Comparison of ENCODE assay signal across 8 mouse cellular contexts in the genomic region with DNA sequence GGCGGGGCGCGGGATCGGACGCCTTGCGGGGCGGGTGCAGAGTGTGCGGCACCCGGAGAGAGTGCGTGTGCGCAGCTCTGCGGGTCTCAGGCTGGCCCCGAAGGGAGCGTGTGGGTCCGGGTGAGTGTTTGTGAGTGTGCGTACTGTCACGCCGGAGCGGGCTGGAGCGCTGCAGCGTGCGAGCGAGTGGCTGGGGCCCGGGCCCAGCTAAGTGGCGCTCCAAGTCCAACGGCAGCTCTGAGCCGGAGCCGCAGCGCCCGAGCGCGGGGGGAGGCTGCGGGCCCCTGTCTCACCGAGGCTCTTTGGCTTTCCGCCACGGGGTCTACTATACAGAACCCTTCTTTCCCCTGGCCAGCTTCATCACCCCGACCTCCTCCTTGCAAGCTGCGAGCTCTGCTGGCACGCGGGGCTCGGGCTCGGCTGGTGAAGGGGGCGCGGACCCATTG. TPM values are rescaled to one million over a fixed set of nuclear protein-coding genes. Genes with fewer than 3 reads are reported as not detected.
A peak's percentile ranks its signal among the peaks of the same experiment; 100 is the strongest.
DNase-seq lines count a peak whose midpoint lies in the region; ATAC-seq and TF ChIP-seq lines count a peak whose summit lies in the region.

No protein-coding gene starts in this region.

- no peaks in the 10 kb centered on the region for H3K36me3 ChIP-seq in hindbrain, embryonic 15.5 days
- no peaks in the 10 kb centered on the region for H3K36me3 ChIP-seq in liver, postnatal 0 days (replicated peaks; ENCODE audit: insufficient read depth, low read length)

- ATAC-seq in hindbrain, embryonic 15.5 days (ENCODE audit: low FRiP score, low read depth), result peak; percentile 73
- peak; percentile 45; the same call in 1 of the 2 replicates for ATAC-seq in liver, postnatal 0 days
- ATAC-seq in erythroid progenitor cell, adult 5-6 weeks (replicated peaks; ENCODE audit: low FRiP score, poor library complexity, severe bottlenecking), result no peak

- no peak for TF ChIP-seq EP300 in liver, postnatal 0 days (IDR thresholded peaks at IDR 0.05; ENCODE audit: low read depth)

- H3K27ac ChIP-seq in left cerebral cortex, adult 2 months, result peak overlapping the region; percentile 93
- peak overlapping the region; percentile 94 for H3K27ac ChIP-seq in hindbrain, embryonic 15.5 days (replicated peaks)
- H3K27ac ChIP-seq in liver, postnatal 0 days (ENCODE audit: low read depth), result no peak overlapping the region

- peaks cover 47% of the 10 kb centered on the region for H3K4me1 ChIP-seq in hindbrain, embryonic 15.5 days (replicated peaks)
- peaks cover 7% of the 10 kb centered on the region for H3K4me1 ChIP-seq in liver, postnatal 0 days (ENCODE audit: insufficient read depth)

- peak overlapping the region; percentile 86 for H3K9ac ChIP-seq in hindbrain, embryonic 15.5 days
- H3K9ac ChIP-seq in liver, postnatal 0 days (replicated peaks), result peak overlapping the region; percentile 53

- H3K9me3 ChIP-seq in hindbrain, embryonic 15.5 days, result no peaks in the 10 kb centered on the region
- no peaks in the 10 kb centered on the region for H3K9me3 ChIP-seq in liver, postnatal 0 days (ENCODE audit: low read length)

- WGBS in hindbrain, embryonic 15.5 days, result 1% methylated on average over 44 of the region's 44 CpGs
- 3% methylated on average over 35 of the region's 44 CpGs for WGBS in liver, postnatal 0 days (ENCODE audit: insufficient replicate concordance)

- intact Hi-C loops in left cerebral cortex, adult 2 months (cut with DNase I), result no loop called here

- TF ChIP-seq CTCF in left cerebral cortex, adult 2 months (IDR thresholded peaks at IDR 0.05), result no peak
- TF ChIP-seq CTCF in liver, postnatal 0 days (IDR thresholded peaks at IDR 0.05; ENCODE audit: low read depth), result no peak

- H3K4me2 ChIP-seq in hindbrain, embryonic 15.5 days, result peak overlapping the region; percentile 65
- H3K4me2 ChIP-seq in liver, postnatal 0 days (ENCODE audit: low read depth, low read length), result peak overlapping the region; percentile 98

- no peaks in the 10 kb centered on the region; the same call in 1 of the 2 replicates for H3K27me3 ChIP-seq in hindbrain, embryonic 15.5 days
- peaks cover 68% of the 10 kb centered on the region for H3K27me3 ChIP-seq in liver, postnatal 0 days (ENCODE audit: insufficient read depth, low read length)

- H3K4me3 ChIP-seq in left cerebral cortex, adult 2 months, result peak overlapping the region; percentile 65
- H3K4me3 ChIP-seq in hindbrain, embryonic 15.5 days, result peak overlapping the region; percentile 93
- peak overlapping the region; percentile 64 for H3K4me3 ChIP-seq in liver, postnatal 0 days (ENCODE audit: low read depth, low read length)

- DNase-seq in left cerebral cortex, adult 2 months (ENCODE audit: extremely low spot score in 1 of 2, low spot score in 2 of 2), result peak in 1 of 2 experiments; percentile 56
- no peak for DNase-seq in left cerebral cortex, adult 8-10 months (ENCODE audit: low spot score in 2 of 2)
- peak; percentile 70 for DNase-seq in ZHBTc4 (ENCODE audit: low read depth, low spot score)
- peak; percentile 24 for DNase-seq in embryo, embryonic 11.5 days (ENCODE audit: low read depth, low spot score)
- no peak for DNase-seq in liver, postnatal 0 days
- DNase-seq in testis, postnatal 10 days (ENCODE audit: low spot score), result peak; percentile 70

RNA-seq across cellular contexts. Expression of a gene that starts 0.5 kb away (rescaled TPM):
- 100 to 1,000 TPM; 151 to 160 TPM for total RNA-seq in left cerebral cortex, adult 2 months (2021)
- 100 to 1,000 TPM; 131 to 159 (median 145) TPM for total RNA-seq in left cerebral cortex, adult 8-10 months (2022)
- polyA plus RNA-seq in hindbrain, embryonic 15.5 days (2015; fragmentation: Nextera tagmentation; extraction: Ambion mirVana), result 2.5 and 3.7 TPM in 2 replicates
- 0.11 TPM in 1 of 2 replicates, not detected in the other for polyA plus RNA-seq in liver, postnatal 0 days (2015; fragmentation: Nextera tagmentation; extraction: Ambion mirVana)
- total RNA-seq in erythroid progenitor cell, adult 5-6 weeks (2015; ENCODE audit: low replicate concordance), result 0.42 TPM in 1 of 2 replicates, not detected in the other
- total RNA-seq in erythroid progenitor cell, adult 5-6 weeks (2017; ENCODE audit: low replicate concordance), result 0.64 TPM in 1 of 2 replicates, not detected in the other

RNA-seq across cellular contexts. Expression of a gene that starts 29.6 kb away (rescaled TPM):
- 100 to 1,000 TPM; 101 to 109 TPM for total RNA-seq in left cerebral cortex, adult 2 months (2021)
- total RNA-seq in left cerebral cortex, adult 8-10 months (2022), result 100 to 1,000 TPM; 109 to 132 (median 111) TPM
- 164 and 172 TPM in 2 replicates for polyA plus RNA-seq in hindbrain, embryonic 15.5 days (2015; fragmentation: Nextera tagmentation; extraction: Ambion mirVana)
- 51.2 and 51.4 TPM in 2 replicates for polyA plus RNA-seq in liver, postnatal 0 days (2015; fragmentation: Nextera tagmentation; extraction: Ambion mirVana)
- 16.2 and 33.1 TPM in 2 replicates for total RNA-seq in erythroid progenitor cell, adult 5-6 weeks (2015; ENCODE audit: low replicate concordance)
- total RNA-seq in erythroid progenitor cell, adult 5-6 weeks (2017; ENCODE audit: low replicate concordance), result 13.8 and 15.0 TPM in 2 replicates

Comparison
In these comparisons a context has a peak if more than half of its experiments do, and no peak if none do; other contexts are left out.
1. DNase-seq: peak in ZHBTc4 (single experiment), embryo, embryonic 11.5 days (single experiment) and testis, postnatal 10 days (single experiment); none in left cerebral cortex, adult 8-10 months (0 of 2) and liver, postnatal 0 days (single experiment).
2. RNA of a gene that starts 0.5 kb away (total RNA-seq): 151 to 160 TPM in left cerebral cortex, adult 2 months and 131 to 159 TPM in left cerebral cortex, adult 8-10 months; 0.42 to 0.64 TPM in erythroid progenitor cell, adult 5-6 weeks; every median in the first group is over 10 times any median in the second.
3. Peak in every context shown above with its lines, with median percentiles within 50 percentile points of each other: H3K4me3 ChIP-seq.